Mouse (Mus musculus): ENCODE measurements around the gene Pde6g. TPM values are rescaled to one million over a fixed set of nuclear protein-coding genes. Genes with fewer than 3 reads are reported as not detected.

Gene Pde6g
- total and polyA plus RNA-seq, 3 experiments: 0.35 to 0.84 TPM; not detected in 1

- Histone ChIP-seq H3K36me3 (ENCODE audit: control insufficient read depth in 1 of 2, insufficient read depth in 2 of 2, low read length in 2 of 2) (peaks cover 7 to 21% of the 10 kb centered on the region in 2 experiments), H3K27me3 (ENCODE audit: control insufficient read depth in 1 of 2, insufficient read depth in 2 of 2, low read length in 2 of 2) (no peaks in the 10 kb centered on the region), H3K27ac (ENCODE audit: control insufficient read depth, low read depth, low read length) (no peak overlapping the region), H3K4me1 (ENCODE audit: control insufficient read depth in 1 of 2, insufficient read depth in 2 of 2, low read length in 2 of 2) (peaks cover 3 to 26% of the 10 kb centered on the region in 2 experiments; a peak in 3 of 4 replicates), H3K9me3 (replicated peaks; ENCODE audit: insufficient read depth, low read length) (no peaks in the 10 kb centered on the region), H3K4me3 (ENCODE audit: control insufficient read depth in 1 of 2, insufficient read depth in 1 of 2, low read depth in 2 of 2, low read length in 2 of 2) (no peak overlapping the region), H3K79me2 (ENCODE audit: control insufficient read depth, insufficient read depth, low read length, poor library complexity) (peaks cover 48% of the 10 kb centered on the region), H3K9ac (ENCODE audit: control insufficient read depth, low read depth, low read length, poor library complexity, severe bottlenecking) (no peak overlapping the region)
- peak; percentile 95 for DNase-seq (ENCODE audit: low read depth, low spot score)
- peak in 1 of 2 experiments; percentile 58; a peak in 2 of 4 replicates for TF ChIP-seq POLR2A (IDR thresholded peaks at IDR 0.05; ENCODE audit: control insufficient read depth in 1 of 2, insufficient read depth in 1 of 2, low read depth in 1 of 2, low read length in 2 of 2, poor library complexity in 1 of 2)
- TF ChIP-seq MYC (IDR thresholded peaks at IDR 0.05; ENCODE audit: low read depth, low read length): peak; percentile 71; the same call in 1 of the 2 replicates
- TF ChIP-seq POLR2AphosphoS5 (IDR thresholded peaks at IDR 0.05; ENCODE audit: borderline replicate concordance, low read depth, low read length): no peak
- no peak for TF ChIP-seq EP300 (IDR thresholded peaks at IDR 0.05; ENCODE audit: low read depth in 1 of 2, low read length in 2 of 2)
- peak; percentile 18; the same call in 1 of the 2 replicates for TF ChIP-seq GATA1 (IDR thresholded peaks at IDR 0.05; ENCODE audit: low read depth, low read length)
- TF ChIP-seq NRF1 (IDR thresholded peaks at IDR 0.05; ENCODE audit: insufficient read depth, low read depth, low read length, poor library complexity, severe bottlenecking): no peak
- TF ChIP-seq TCF12 (IDR thresholded peaks at IDR 0.05; ENCODE audit: low read depth, low read length): 0 out of 2 replicates have a peak, but pooled peaks have one; percentile 20
- TF ChIP-seq UBTF (IDR thresholded peaks at IDR 0.05; ENCODE audit: borderline replicate concordance, insufficient read depth, low read depth, low read length): no peak
- no peak for TF ChIP-seq E2F4 (IDR thresholded peaks at IDR 0.05; ENCODE audit: borderline replicate concordance, low read depth, low read length)
- no peak for TF ChIP-seq RCOR1 (IDR thresholded peaks at IDR 0.05; ENCODE audit: low read depth, low read length)
- TF ChIP-seq USF1 (IDR thresholded peaks at IDR 0.05; ENCODE audit: low read depth, low read length): no peak
- peak; percentile 89 to 94 (median 94) for TF ChIP-seq CTCF (IDR thresholded peaks at IDR 0.05 in 2 of 3, conservative IDR thresholded peaks at IDR 0.05 in 1 of 3; ENCODE audit: control insufficient read depth in 1 of 3, insufficient read depth in 1 of 3, low read depth in 2 of 3, low read length in 3 of 3, poor library complexity in 1 of 3, severe bottlenecking in 1 of 3)
- peak; percentile 55; the same call in 1 of the 2 replicates for TF ChIP-seq POLR2AphosphoS2 (IDR thresholded peaks at IDR 0.05; ENCODE audit: low read length)
- TF ChIP-seq ZC3H11A (IDR thresholded peaks at IDR 0.05; ENCODE audit: low read depth, low read length): peak; percentile 79
- TF ChIP-seq CHD2 (IDR thresholded peaks at IDR 0.05; ENCODE audit: low read length): no peak
- TF ChIP-seq NELFE (IDR thresholded peaks at IDR 0.05; ENCODE audit: low read depth, low read length): no peak
- no peak for TF ChIP-seq MYB (IDR thresholded peaks at IDR 0.05; ENCODE audit: low read depth, low read length)
- TF ChIP-seq ELF1 (IDR thresholded peaks at IDR 0.05; ENCODE audit: low read depth, low read length): peak; percentile 48; the same call in 1 of the 2 replicates
- no peak for TF ChIP-seq TAL1 (IDR thresholded peaks at IDR 0.05; ENCODE audit: low read length)
- TF ChIP-seq RAD21 (IDR thresholded peaks at IDR 0.05; ENCODE audit: low read depth, low read length): peak; percentile 84
- no peak; the same call in 1 of the 2 replicates for TF ChIP-seq MAFK (IDR thresholded peaks at IDR 0.05; ENCODE audit: borderline replicate concordance, low read depth, low read length)
- no peak for TF ChIP-seq MEF2A (IDR thresholded peaks at IDR 0.05; ENCODE audit: extremely low read depth, insufficient replicate concordance, low read depth, low read length, poor library complexity, severe bottlenecking)
- TF ChIP-seq MXI1 (IDR thresholded peaks at IDR 0.05; ENCODE audit: low read depth, low read length): 0 out of 2 replicates have a peak, but pooled peaks have one; percentile 39
- TF ChIP-seq CHD1 (IDR thresholded peaks at IDR 0.05; ENCODE audit: low read depth, low read length): no peak
- peak; percentile 41; the same call in 1 of the 2 replicates for TF ChIP-seq TBP (IDR thresholded peaks at IDR 0.05; ENCODE audit: low read depth, low read length)
- peak; percentile 71; the same call in 1 of the 2 replicates for TF ChIP-seq ZMIZ1 (IDR thresholded peaks at IDR 0.05; ENCODE audit: low read depth, low read length)
- TF ChIP-seq USF2 (IDR thresholded peaks at IDR 0.05; ENCODE audit: borderline replicate concordance in 1 of 2, insufficient read depth in 1 of 2, low read depth in 1 of 2, low read length in 2 of 2): no peak
- TF ChIP-seq BHLHE40 (IDR thresholded peaks at IDR 0.05; ENCODE audit: borderline replicate concordance, low read depth, low read length): no peak
- no peak for TF ChIP-seq ZNF384 (IDR thresholded peaks at IDR 0.05; ENCODE audit: low read depth, low read length)
- TF ChIP-seq ZKSCAN1 (IDR thresholded peaks at IDR 0.05; ENCODE audit: low read depth, low read length): no peak
- TF ChIP-seq HCFC1 (IDR thresholded peaks at IDR 0.05; ENCODE audit: low read depth, low read length): peak; percentile 54; the same call in 1 of the 2 replicates
- peak; percentile 77; the same call in 1 of the 2 replicates for TF ChIP-seq SIN3A (IDR thresholded peaks at IDR 0.05; ENCODE audit: low read length)
- no peak for TF ChIP-seq MAX (IDR thresholded peaks at IDR 0.05; ENCODE audit: low read length)
- peak; percentile 73 for TF ChIP-seq SMC3 (IDR thresholded peaks at IDR 0.05; ENCODE audit: low read depth, low read length)
- TF ChIP-seq JUND (IDR thresholded peaks at IDR 0.05; ENCODE audit: low read depth, low read length): no peak
Observed at GRCm38 (mm10) chr11:120489054-120489761, 35.9 kb upstream of the Pde6g start.

Data from MEL (cell line).